Comparison of ENCODE assay signal across 19 mouse cellular contexts in genomic region chr1:193320398-193320797, GRCm38 (mm10). TPM values are rescaled to one million over a fixed set of nuclear protein-coding genes. Genes with fewer than 3 reads are reported as not detected.
"Had no signal": no experiment of that assay in that cellular context is flagged by ENCODE, and none has a peak within 500 bp of the region (broad histone marks: within the 10 kb centered on the region; RNA-seq: fewer than 3 reads in every experiment).

No protein-coding gene starts in this region.

- H3K4me3 ChIP-seq: liver, embryonic 15.5 days; lung, embryonic 15.5 days; megakaryocyte, embryonic 14.5 days; midbrain, embryonic 12.5 days; neural tube, embryonic 12.5 days; stomach, embryonic 15.5 days had no signal

- DNase-seq: liver, postnatal 0 days; lung, adult 2 months; lung, postnatal 14 days; lung, postnatal 36 days; midbrain, embryonic 14.5 days; thymus, adult 2 months; thymus, postnatal 25 days; thymus, postnatal 4 days had no signal

- H3K27ac ChIP-seq: liver, embryonic 15.5 days; lung, embryonic 15.5 days; macrophage; midbrain, embryonic 12.5 days; neural tube, embryonic 12.5 days; stomach, embryonic 15.5 days; stomach, postnatal 0 days had no signal

RNA-seq across cellular contexts. Expression of gene Camk1g, which starts 49.7 kb away (rescaled TPM):
- total RNA-seq: megakaryocyte progenitor cell, adult 5-6 weeks; monocyte, adult 5-6 weeks; neutrophil, adult 5-6 weeks had no signal
